Mouse (Mus musculus) forebrain, embryonic 14.5 days (tissue): ENCODE data around the gene Prpf6. TPM values are rescaled to one million over a fixed set of nuclear protein-coding genes. Genes with fewer than 3 reads are reported as not detected.

Experiments
- ATAC-seq: fragments of 200-750 bp; cut with Nextera tagmentation; 2 replicates; pipeline ENCODE4 v1.8.0; 2017; ENCODE audit warnings: mild to moderate bottlenecking, moderate library complexity
- DNase-seq: peaks from one replicate; pipeline ENCODE4 v3.0.0-alpha.2; 2015; ENCODE audit warnings: low spot score
- H3K27ac ChIP-seq: fragments of 300-500 bp; sonication (generic); 2 replicates; pipeline ENCODE4 v1.5.1; 2014; ENCODE audit warnings: low read depth, mild to moderate bottlenecking, control low read depth, low read length, moderate library complexity
- H3K27me3 ChIP-seq: fragments of 300-500 bp; sonication (generic); replicated peaks from 2 replicates; pipeline ENCODE4 v1.6.1; 2014; ENCODE audit warnings: low read length, control low read depth, mixed read lengths; ENCODE audit not compliant: control insufficient read depth, insufficient read depth
- H3K36me3 ChIP-seq: fragments of 300-500 bp; sonication (generic); 2 replicates; pipeline ENCODE4 v1.6.1; 2014; ENCODE audit warnings: low read length, control low read depth; ENCODE audit not compliant: control insufficient read depth, insufficient read depth
- H3K4me1 ChIP-seq: fragments of 300-500 bp; sonication (generic); 2 replicates; pipeline ENCODE4 v1.6.1; 2014; ENCODE audit warnings: antibody characterized with exemption, low read length, control low read depth; ENCODE audit not compliant: control insufficient read depth, insufficient read depth
- H3K4me2 ChIP-seq: fragments of 300-500 bp; sonication (generic); 2 replicates; pipeline ENCODE4 v1.6.1; 2014; ENCODE audit warnings: mild to moderate bottlenecking, control low read depth, low read length
- H3K4me3 ChIP-seq: fragments of 300-500 bp; sonication (generic); 2 replicates; pipeline ENCODE4 v1.5.1; 2014; ENCODE audit warnings: low read depth, low read length, control low read depth
- H3K9ac ChIP-seq: fragments of 300-500 bp; sonication (generic); 2 replicates; pipeline ENCODE4 v1.6.1; 2014; ENCODE audit warnings: mild to moderate bottlenecking, low read length, control low read depth, moderate library complexity
- H3K9me3 ChIP-seq: fragments of 300-500 bp; sonication (generic); replicated peaks from 2 replicates; pipeline ENCODE4 v1.6.1; 2016; ENCODE audit warnings: low read length, control low read depth, mixed read lengths; ENCODE audit not compliant: control insufficient read depth
- WGBS: fragments of 180-500 bp; shearing (Covaris S2); extraction: QIAGEN DNeasy Blood & Tissue Kit; methylation state at CpG from one replicate; pipeline ENCODE4 v1.1.7; 2014; 5-methylcytosine and 5-hydroxymethylcytosine counted together
- polyA plus RNA-seq: library from polyadenylated mRNA; unstranded; fragments of >200 nt; fragmentation: Nextera tagmentation; extraction: Ambion mirVana; gene quantifications from 2 replicates; pipeline ENCODE4 v1.2.1, GENCODE M21; 2014

The Prpf6 gene
- polyA plus RNA-seq, 1 experiment from 2014 or later: 57.2 TPM

DNA sequence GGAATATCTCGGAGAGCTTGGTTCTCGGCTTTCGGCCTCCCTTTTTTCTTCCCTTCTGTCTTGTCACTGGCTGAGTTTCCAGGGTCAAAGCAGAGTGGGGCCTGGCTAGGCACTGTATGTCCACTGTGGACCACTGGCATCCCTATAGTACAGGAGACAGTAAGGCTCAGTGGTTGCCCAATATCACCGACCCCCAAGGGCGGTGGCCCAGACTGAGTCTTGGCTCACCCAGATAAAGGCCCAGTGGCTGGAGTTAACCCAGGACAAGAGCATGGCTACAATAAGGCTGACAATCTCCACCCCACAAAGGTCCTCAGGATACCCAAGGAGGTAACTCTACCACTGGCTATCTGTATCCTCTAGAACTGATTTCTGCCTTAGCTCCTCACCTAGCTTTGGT lies 1.2 kb upstream of the Prpf6 start:
- Histone ChIP-seq H3K9me3 (no peaks in the 10 kb centered on the region), H3K27ac (no peak overlapping the region), H3K27me3 (no peaks in the 10 kb centered on the region), H3K4me3 (no peak overlapping the region), H3K36me3 (peaks cover 50% of the 10 kb centered on the region), H3K4me1 (peaks cover 12% of the 10 kb centered on the region), H3K9ac (no peak overlapping the region), H3K4me2 (peak overlapping the region; percentile 84; the same call in 1 of the 2 replicates)
- ATAC-seq: no peak
- WGBS: 98% methylated on average over 5 of the region's 5 CpGs
- DNase-seq: no peak

DNA sequence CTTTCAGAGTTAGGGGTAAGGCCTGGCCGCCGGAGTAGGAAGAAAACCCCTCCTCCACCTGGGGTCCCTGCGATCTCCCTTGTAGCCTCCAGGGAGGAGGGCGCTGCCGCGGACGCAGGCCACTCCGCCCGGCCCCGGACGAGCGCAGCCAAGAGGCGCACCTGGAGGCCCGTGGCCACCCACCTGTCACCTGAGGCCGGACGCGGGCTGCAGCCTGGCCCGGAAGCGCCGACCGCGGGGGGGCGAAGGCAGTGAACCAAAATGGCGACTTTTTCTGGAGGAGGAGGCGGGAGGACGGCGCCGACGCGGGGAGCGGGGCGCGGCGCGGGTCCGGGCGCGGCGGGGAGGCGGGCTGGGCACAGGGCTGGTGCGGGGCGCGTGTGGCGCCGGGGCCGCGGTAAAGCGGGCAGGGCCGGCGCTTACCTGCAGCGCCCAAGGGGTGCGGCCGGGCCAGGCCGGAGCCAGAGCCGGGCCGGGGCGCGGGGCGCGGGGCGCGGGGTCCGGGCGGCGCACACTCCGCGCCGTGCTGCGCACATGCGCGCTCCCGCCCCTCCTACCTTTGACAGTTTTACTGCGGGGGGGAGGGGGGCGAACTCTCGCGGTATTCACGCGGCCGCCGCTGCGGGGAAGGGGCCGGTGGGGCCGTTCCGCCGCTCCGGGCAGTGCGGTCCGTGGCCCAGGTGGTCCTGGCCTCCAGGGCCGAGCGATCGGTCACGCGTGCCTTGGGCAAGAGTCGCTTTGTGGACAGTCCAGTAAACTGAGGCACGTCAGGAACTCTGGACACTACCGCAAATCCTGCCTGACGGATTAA lies 768 bp downstream of the Prpf6 start, which contains the start of gene Zfp512b:
TSS of gene Zfp512b (minus strand) at position 573 of the 811 bp plus-strand sequence.
- Histone ChIP-seq H3K9ac (peak within 1 kb of the TSS; percentile 97), H3K27ac (peak within 1 kb of the TSS; percentile 87), H3K36me3 (peaks cover 45% of the 10 kb centered on the region), H3K4me1 (peaks cover 12% of the 10 kb centered on the region), H3K4me2 (peak within 1 kb of the TSS; percentile 84), H3K27me3 (no peaks in the 10 kb centered on the region), H3K9me3 (no peaks in the 10 kb centered on the region), H3K4me3 (peak within 1 kb of the TSS; percentile 97)
- 1% methylated on average over 80 of the region's 97 CpGs for WGBS
- ATAC-seq (peak; percentile 89), DNase-seq (peak; percentile 85)

DNA sequence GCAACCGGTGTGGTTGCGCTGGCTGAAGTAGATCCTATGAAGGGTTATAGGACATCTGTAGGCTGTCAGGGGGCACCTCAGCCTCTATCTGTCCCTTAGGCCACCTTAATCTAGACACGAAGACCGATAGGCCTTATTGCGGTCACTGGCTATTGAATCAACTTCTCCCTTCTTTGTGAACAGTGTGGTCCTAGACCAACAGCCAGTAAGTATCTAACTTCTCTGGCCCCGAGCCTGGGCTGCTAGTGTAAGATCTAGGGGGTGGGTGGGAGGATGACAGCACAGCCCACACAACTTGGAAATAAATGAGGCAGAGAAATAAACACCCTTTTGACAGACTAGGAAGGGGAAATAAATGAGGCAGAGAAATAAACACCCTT lies 1.4 kb downstream of the Prpf6 start:
- ATAC-seq: peak; percentile 13; the same call in 1 of the 2 replicates
- DNase-seq: peak; percentile 45
- WGBS: 5% methylated on average over 6 of the region's 6 CpGs
- Histone ChIP-seq H3K4me2 (peak overlapping the region; percentile 84), H3K9ac (peak overlapping the region; percentile 97), H3K4me3 (peak overlapping the region; percentile 97), H3K4me1 (peaks cover 13% of the 10 kb centered on the region), H3K9me3 (no peaks in the 10 kb centered on the region), H3K27me3 (no peaks in the 10 kb centered on the region), H3K36me3 (peaks cover 39% of the 10 kb centered on the region), H3K27ac (peak overlapping the region; percentile 87)

DNA sequence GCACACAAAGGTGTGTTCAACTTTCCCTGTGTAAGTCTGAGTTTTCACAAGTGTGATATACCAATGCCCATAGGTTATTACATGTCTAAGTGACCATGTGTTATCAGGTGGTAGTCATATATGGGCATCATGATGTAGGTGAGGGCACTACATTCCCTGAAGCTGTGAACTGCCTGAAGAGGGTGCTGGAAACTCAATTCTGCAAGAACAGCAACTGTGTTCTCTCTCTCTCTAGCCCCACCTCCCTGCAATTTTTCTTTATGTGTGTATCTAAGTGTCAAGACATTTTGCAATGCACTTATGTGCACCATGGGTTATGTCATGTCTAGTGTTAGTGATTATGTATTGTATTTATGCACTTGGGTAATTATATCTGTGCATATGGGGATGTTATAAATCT lies 2.3 kb downstream of the Prpf6 start:
- no peaks in the 10 kb centered on the region for H3K9me3 ChIP-seq
- no peaks in the 10 kb centered on the region for H3K27me3 ChIP-seq
- peaks cover 17% of the 10 kb centered on the region for H3K4me1 ChIP-seq
- H3K4me3 ChIP-seq: no peak overlapping the region
- DNase-seq (no peak), ATAC-seq (no peak)
- H3K36me3 ChIP-seq: peaks cover 30% of the 10 kb centered on the region
- no peak overlapping the region for H3K9ac ChIP-seq
- H3K27ac ChIP-seq: no peak overlapping the region
- H3K4me2 ChIP-seq: no peak overlapping the region

DNA sequence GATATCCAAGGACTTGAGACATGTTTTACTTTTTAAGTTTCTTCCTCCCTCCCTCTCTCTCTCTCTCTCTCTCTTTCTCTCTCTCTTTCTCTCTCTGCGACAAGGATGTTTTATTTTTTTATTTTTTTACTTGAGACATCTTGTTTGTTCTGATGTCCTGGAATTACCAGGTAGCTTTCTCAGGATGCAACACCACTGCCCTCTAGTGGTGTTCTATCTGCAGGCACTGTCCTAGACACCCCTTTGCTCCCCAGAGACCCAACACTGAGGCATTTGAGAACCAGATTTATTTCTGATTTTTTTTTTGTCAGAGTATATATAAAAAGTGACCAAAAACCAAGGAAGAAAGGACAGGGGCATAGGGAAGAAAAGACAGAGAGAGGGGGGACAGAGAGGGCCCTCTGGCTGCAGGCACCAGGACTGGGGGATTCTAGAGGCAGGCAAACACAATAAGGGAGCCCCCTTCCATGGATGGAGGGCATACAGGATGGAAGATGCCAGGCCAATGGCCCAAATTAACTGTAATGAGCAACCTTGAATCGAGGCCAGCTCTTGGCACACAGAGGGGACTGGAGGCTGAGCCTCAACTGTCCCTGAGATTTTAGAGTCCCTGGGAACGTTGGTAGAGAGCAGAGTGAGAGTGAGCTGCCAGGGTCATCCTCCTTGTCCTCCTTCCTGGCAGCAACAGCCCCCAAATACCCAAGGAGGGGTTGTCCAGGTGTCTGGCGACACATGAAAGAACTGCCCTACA lies 3.5 kb downstream of the Prpf6 start:
- Histone ChIP-seq H3K27ac (no peak overlapping the region), H3K27me3 (no peaks in the 10 kb centered on the region), H3K9ac (no peak overlapping the region), H3K4me1 (peaks cover 17% of the 10 kb centered on the region), H3K36me3 (peaks cover 18% of the 10 kb centered on the region), H3K4me2 (no peak overlapping the region), H3K4me3 (no peak overlapping the region), H3K9me3 (no peaks in the 10 kb centered on the region)
- DNase-seq (peak; percentile 71), ATAC-seq (no peak)
- 68% methylated on average over 4 of the region's 4 CpGs for WGBS

DNA sequence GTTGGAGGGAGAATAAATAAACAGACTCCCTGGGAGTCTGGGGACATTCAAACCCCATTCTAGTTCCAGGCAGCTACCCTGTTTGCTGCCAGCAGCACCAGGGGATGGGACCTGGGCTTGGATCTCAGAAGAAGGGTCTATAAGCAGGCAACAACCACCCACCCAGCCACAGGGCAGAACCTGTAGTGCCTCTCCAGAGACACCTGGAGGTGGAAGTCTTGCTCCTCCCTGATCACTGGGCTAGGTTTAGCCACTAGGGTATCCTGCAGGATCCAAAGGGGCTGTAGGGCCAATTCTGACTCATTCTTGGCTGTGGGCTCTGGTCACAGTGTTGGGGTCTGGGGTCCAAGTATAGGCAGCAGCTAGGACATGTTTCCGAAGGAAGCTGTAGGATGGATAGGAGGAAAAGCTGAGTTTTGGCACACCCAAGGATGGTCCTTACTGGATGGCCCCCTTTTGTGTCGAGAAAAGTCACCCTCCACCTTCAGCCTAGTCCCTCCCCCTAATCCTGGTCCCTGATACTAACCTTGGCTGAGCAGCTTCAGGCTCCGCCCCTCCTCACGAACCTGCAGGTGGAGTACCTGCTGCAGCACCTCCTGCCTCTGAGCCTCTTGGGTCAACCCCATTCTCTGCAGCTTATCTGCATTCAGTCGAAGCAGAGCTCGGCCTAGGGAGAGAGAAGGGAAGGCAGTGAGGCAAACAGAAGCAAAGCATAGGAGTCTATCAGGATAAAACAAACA lies 4.7 kb downstream of the Prpf6 start:
- Histone ChIP-seq H3K4me3 (no peak overlapping the region), H3K36me3 (peaks cover 13% of the 10 kb centered on the region), H3K4me2 (no peak overlapping the region), H3K9me3 (no peaks in the 10 kb centered on the region), H3K27me3 (no peaks in the 10 kb centered on the region), H3K4me1 (peaks cover 19% of the 10 kb centered on the region), H3K9ac (no peak overlapping the region), H3K27ac (no peak overlapping the region)
- ATAC-seq (no peak), DNase-seq (no peak)
- WGBS: 63% methylated on average over 6 of the region's 6 CpGs

DNA sequence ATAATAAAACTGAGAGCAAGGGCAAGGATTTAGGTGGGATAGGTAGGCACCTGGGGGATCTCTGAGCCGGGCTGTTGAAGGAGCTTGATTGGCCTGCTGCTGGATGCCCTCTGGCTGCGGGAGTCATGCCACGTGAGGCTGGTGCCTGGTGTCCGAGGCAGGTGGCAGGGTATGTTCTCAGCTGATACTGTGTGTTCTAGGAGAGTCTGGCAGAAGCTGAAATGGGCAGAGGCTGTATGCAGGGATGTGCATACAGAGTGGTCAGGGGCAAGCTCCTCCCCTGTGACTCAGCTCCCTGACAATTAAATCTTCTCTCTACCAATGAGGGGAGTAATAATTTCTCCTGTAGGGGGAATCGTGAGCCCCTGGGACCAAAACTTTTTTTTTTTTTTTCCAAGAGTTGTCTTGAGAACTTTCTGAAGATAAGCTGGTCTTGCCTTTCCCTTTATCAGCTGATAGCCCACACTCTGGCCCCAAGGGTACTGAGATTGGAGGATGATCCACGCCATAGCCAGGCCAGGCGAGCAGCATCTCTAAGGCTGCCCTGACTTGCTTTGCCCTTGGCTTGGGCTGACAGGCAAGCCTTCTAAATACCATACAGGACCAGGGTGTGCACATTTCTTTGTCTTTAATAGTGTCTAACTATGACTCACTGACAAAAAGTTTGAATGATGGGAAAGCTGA lies 5.9 kb downstream of the Prpf6 start:
- Histone ChIP-seq H3K4me1 (peaks cover 22% of the 10 kb centered on the region), H3K4me3 (no peak overlapping the region), H3K9me3 (no peaks in the 10 kb centered on the region), H3K27me3 (no peaks in the 10 kb centered on the region), H3K9ac (no peak overlapping the region), H3K4me2 (peak overlapping the region; percentile 81), H3K36me3 (peaks cover 13% of the 10 kb centered on the region), H3K27ac (no peak overlapping the region)
- WGBS: 68% methylated on average over 7 of the region's 7 CpGs
- ATAC-seq (no peak), DNase-seq (no peak)
